Mouse (Mus musculus) liver, embryonic 16.5 days (tissue): ENCODE measurements around the gene Lhx8. TPM values are rescaled to one million over a fixed set of nuclear protein-coding genes. Genes with fewer than 3 reads are reported as not detected.

Experiments
- ATAC-seq: fragments of 200-750 bp; cut with Nextera tagmentation; 2 replicates; pipeline ENCODE4 v1.8.0; 2017; ENCODE audit warnings: low read depth, mild to moderate bottlenecking, moderate number of reproducible peaks, moderate library complexity
- H3K27ac ChIP-seq: fragments of 300-500 bp; sonication (generic); 2 replicates; pipeline ENCODE4 v1.5.1; 2014; ENCODE audit warnings: mild to moderate bottlenecking, low read length
- H3K27me3 ChIP-seq: fragments of 300-500 bp; sonication (generic); 2 replicates; pipeline ENCODE4 v1.6.1; 2014; ENCODE audit warnings: low read depth, low read length, mixed read lengths; ENCODE audit not compliant: control insufficient read depth, insufficient read depth
- H3K36me3 ChIP-seq: fragments of 300-500 bp; sonication (generic); 2 replicates; pipeline ENCODE4 v1.6.1; 2014; ENCODE audit warnings: mild to moderate bottlenecking; ENCODE audit not compliant: control insufficient read depth, insufficient read depth
- H3K4me1 ChIP-seq: fragments of 300-500 bp; sonication (generic); 2 replicates; pipeline ENCODE4 v1.6.1; 2014; ENCODE audit warnings: low read depth, low read length, mixed read lengths; ENCODE audit not compliant: control insufficient read depth
- H3K4me2 ChIP-seq: fragments of 300-500 bp; sonication (generic); 2 replicates; pipeline ENCODE4 v1.6.1; 2014; ENCODE audit warnings: low read depth, low read length, mixed read lengths
- H3K4me3 ChIP-seq: fragments of 300-500 bp; sonication (generic); 2 replicates; pipeline ENCODE4 v1.5.1; 2014; ENCODE audit warnings: low read depth, mild to moderate bottlenecking, low read length
- H3K9ac ChIP-seq: fragments of 300-500 bp; sonication (generic); 2 replicates; pipeline ENCODE4 v1.6.1; 2014; ENCODE audit warnings: low read depth, low read length
- H3K9me3 ChIP-seq: fragments of 300-500 bp; sonication (generic); replicated peaks from 2 replicates; pipeline ENCODE4 v1.6.1; 2016; ENCODE audit warnings: low read length; ENCODE audit not compliant: control insufficient read depth
- WGBS: fragments of 180-500 bp; shearing (Covaris S2); extraction: QIAGEN DNeasy Blood & Tissue Kit; methylation state at CpG from one replicate; pipeline ENCODE4 v1.1.7; 2014; ENCODE audit not compliant: insufficient replicate concordance; 5-methylcytosine and 5-hydroxymethylcytosine counted together
- polyA plus RNA-seq: library from polyadenylated mRNA; unstranded; fragments of >200 nt; fragmentation: Nextera tagmentation; extraction: Ambion mirVana; gene quantifications from 2 replicates; pipeline ENCODE4 v1.2.1, GENCODE M21; 2015

Lhx8 gene
- polyA plus RNA-seq, 1 experiment from 2014 or later, result not detected

DNA sequence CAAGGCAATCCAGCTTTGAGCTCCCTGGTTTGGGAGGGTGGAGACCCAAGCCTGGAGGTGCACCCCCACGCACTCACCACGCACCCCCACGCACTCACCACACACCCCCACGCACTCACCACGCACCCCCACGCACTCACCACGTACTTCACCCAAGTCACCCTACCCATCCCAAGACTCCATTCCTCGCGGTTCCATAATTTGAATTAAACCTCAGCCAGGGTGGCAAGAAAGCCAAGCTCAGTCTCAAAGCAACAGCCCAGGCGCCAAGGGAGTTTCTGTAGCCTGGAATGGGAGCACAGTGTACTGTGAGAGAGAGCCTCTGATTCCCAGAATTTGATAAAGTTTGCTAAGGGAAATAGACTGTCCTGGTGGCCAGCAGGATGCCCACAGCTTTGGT is 4.3 kb upstream of the Lhx8 start:
- H3K4me2 ChIP-seq, result no peak overlapping the region
- WGBS, result 2% methylated on average over 10 of the region's 10 CpGs
- peaks cover 59% of the 10 kb centered on the region for H3K27me3 ChIP-seq
- no peak overlapping the region for H3K27ac ChIP-seq
- no peaks in the 10 kb centered on the region for H3K9me3 ChIP-seq
- no peak for ATAC-seq
- H3K36me3 ChIP-seq, result no peaks in the 10 kb centered on the region
- H3K4me1 ChIP-seq, result no peaks in the 10 kb centered on the region
- H3K9ac ChIP-seq, result no peak overlapping the region
- no peak overlapping the region for H3K4me3 ChIP-seq

- H3K9ac ChIP-seq, result no peak overlapping the region
- H3K4me3 ChIP-seq, result no peak overlapping the region
- no peak overlapping the region for H3K27ac ChIP-seq
- WGBS, result 2% methylated on average over 16 of the region's 16 CpGs
- no peaks in the 10 kb centered on the region for H3K36me3 ChIP-seq
- H3K9me3 ChIP-seq, result no peaks in the 10 kb centered on the region
- no peak for ATAC-seq
- no peak overlapping the region for H3K4me2 ChIP-seq
- no peaks in the 10 kb centered on the region; the same call in 1 of the 2 replicates for H3K4me1 ChIP-seq
- H3K27me3 ChIP-seq, result peaks cover 72% of the 10 kb centered on the region
Observed at GRCm38 (mm10) chr3:154333401-154333999, 3.0 kb upstream of the Lhx8 start.

- Histone ChIP-seq H3K4me2 (no peak overlapping the region), H3K27me3 (peaks cover 78% of the 10 kb centered on the region), H3K27ac (no peak overlapping the region), H3K4me3 (no peak overlapping the region), H3K9me3 (no peaks in the 10 kb centered on the region), H3K9ac (no peak overlapping the region), H3K4me1 (no peaks in the 10 kb centered on the region; the same call in 1 of the 2 replicates), H3K36me3 (no peaks in the 10 kb centered on the region)
- 2% methylated on average over 15 of the region's 15 CpGs for WGBS
- ATAC-seq, result no peak
Observed at GRCm38 (mm10) chr3:154332941-154333340, 2.5 kb upstream of the Lhx8 start.

- no peak for ATAC-seq
Observed at GRCm38 (mm10) chr3:154332213-154332530, 1.7 kb upstream of the Lhx8 start.

DNA sequence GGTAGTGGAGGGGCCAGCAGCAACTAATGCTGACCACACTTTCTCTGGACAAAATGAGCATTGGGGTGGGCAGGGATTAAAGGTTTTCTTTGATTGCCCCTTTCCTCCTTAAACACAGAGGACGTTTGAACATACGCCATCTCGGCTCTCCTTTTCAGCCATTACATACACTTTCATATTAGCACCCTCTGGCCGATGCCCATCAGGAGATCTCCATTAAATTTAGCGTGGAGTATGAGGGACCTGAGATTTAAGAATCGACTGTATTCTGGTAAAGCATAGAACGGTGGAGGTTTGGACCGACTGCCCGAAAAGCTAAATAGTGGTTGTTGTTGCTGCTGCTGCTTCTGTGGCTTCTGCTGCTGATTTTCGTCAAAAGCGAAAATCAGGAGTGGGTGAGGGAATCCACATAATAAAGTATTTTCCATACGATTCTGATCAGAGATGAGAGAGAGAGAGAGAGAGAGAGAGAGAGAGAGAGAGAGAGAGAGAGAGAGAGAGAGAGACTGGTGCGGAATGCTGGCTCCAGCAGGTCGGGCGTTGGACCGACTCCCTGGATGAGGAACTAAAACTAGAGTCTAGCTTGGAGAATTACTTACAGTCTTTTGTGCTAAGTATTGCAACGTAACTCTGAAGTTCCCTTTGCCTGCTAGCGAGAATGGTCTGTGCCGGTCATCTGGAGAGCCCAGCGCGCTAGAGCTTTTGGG is 1.2 kb upstream of the Lhx8 start:
- ATAC-seq, result no peak
- Histone ChIP-seq H3K4me2 (peak overlapping the region; percentile 24; the same call in 1 of the 2 replicates), H3K27me3 (peaks cover 91% of the 10 kb centered on the region), H3K36me3 (no peaks in the 10 kb centered on the region), H3K4me3 (peak overlapping the region; percentile 28), H3K4me1 (no peaks in the 10 kb centered on the region; the same call in 1 of the 2 replicates), H3K27ac (no peak overlapping the region), H3K9ac (no peak overlapping the region), H3K9me3 (no peaks in the 10 kb centered on the region)
- 2% methylated on average over 21 of the region's 21 CpGs for WGBS

More at GRCm38 (mm10) chr3:154332213-154332530, 1.7 kb upstream of the Lhx8 start:
- Histone ChIP-seq H3K27me3 (peaks cover 86% of the 10 kb centered on the region), H3K9me3 (no peaks in the 10 kb centered on the region), H3K27ac (no peak overlapping the region), H3K4me2 (peak overlapping the region; percentile 24; the same call in 1 of the 2 replicates), H3K4me1 (no peaks in the 10 kb centered on the region; the same call in 1 of the 2 replicates), H3K9ac (no peak overlapping the region), H3K4me3 (peak overlapping the region; percentile 28), H3K36me3 (no peaks in the 10 kb centered on the region)
- 1% methylated on average over 20 of the region's 20 CpGs for WGBS

DNA sequence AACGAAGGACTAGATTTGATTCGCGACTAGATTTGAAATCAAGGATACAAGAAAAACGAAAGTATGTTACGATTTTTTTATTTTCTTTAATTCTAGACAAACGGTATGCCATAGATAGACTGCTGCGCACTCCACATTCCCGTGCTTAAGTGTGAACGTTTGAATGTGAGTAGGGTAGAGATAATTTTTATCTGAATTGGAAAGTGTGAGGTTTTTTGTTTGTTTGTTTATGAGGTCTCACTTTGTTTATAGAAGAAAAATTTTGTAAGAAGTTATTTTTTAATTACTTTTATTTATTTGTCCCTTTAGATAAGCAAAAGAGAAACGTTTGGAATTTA is 513 bp upstream of the Lhx8 start:
- H3K4me3 ChIP-seq, result no peak overlapping the region
- no peaks in the 10 kb centered on the region; the same call in 1 of the 2 replicates for H3K4me1 ChIP-seq
- H3K36me3 ChIP-seq, result no peaks in the 10 kb centered on the region
- no peak overlapping the region for H3K27ac ChIP-seq
- H3K4me2 ChIP-seq, result no peak overlapping the region
- no peak overlapping the region for H3K9ac ChIP-seq
- H3K27me3 ChIP-seq, result peaks cover 96% of the 10 kb centered on the region
- no peaks in the 10 kb centered on the region for H3K9me3 ChIP-seq
- no peak for ATAC-seq
- 2% methylated on average over 10 of the region's 10 CpGs for WGBS

DNA sequence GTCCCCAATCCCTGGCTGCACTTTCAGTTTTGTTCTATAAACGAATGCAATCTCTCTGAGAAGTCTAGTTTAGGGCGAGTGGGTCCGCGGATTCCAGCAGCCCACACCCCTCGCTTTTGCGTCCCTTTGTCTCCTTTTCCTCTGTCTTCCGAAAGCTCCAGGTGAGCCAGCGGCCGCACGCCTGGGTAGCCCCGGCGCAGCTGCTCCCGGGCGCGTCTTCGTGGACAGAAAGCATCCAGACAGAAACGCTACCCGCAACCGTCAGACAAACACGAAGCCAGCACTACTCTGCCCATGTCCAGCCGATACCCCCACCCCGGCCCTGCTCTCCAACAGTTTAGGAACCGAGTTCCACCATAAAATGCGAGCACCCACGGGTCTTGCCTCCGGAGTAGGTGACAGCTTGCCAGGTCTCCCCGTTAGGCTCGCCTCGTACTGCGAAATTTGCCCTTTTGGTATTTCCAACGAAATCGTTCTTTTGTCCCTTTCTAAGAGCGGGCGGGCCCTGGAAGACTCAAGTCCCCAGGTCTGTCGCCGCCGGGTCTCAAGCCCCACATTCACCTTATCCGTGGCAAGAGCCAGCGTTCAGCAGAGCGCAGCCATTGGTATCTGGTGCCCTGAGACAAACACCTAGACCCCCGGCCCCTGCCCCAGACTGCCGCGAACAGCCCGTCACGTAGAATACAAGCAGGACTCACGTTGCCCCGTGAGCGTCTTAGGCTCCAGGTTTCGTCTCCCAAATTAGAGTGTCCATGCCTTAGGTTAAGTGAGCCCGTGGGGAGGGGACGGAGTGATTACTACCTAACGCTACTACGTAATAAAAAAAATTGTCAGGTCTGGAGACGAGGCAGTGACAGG is 907 bp downstream of the Lhx8 start:
- 1% methylated on average over 54 of the region's 54 CpGs for WGBS
- peaks cover 93% of the 10 kb centered on the region for H3K27me3 ChIP-seq
- no peak for ATAC-seq
- H3K27ac ChIP-seq, result no peak overlapping the region
- H3K4me1 ChIP-seq, result no peaks in the 10 kb centered on the region; the same call in 1 of the 2 replicates
- H3K4me3 ChIP-seq, result 0 out of 2 replicates have a peak overlapping the region, but pooled peaks have one; percentile 10
- H3K36me3 ChIP-seq, result no peaks in the 10 kb centered on the region
- H3K4me2 ChIP-seq, result no peak overlapping the region
- no peak overlapping the region for H3K9ac ChIP-seq
- no peaks in the 10 kb centered on the region for H3K9me3 ChIP-seq

DNA sequence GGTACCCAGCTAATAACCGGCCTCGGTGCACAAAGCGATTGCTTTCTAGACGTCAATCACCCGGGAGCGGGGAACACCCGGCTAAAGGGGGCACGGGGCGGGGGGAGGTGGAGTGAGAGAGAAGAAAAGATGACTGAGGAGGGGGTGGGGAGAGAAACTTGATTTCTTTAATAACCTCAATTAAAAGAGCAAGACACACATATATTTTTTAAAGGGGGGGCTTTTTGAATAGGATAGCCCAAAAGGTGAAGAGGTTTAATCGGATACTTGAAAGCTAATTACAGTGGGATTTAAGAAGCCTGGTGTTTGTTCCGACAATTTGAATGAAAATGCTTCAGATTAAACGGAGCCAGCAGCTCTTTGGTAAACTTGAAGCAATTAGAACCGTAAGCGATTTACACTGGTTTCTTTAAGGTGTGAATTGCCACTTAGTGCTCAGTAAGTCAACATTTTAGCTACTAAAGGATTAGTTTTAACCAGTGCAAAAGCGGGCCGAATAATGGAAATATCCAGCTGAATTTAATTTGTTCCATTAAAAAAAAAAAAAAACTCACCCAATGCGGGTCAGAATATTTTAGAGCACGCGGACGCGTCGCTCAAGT is 1.6 kb downstream of the Lhx8 start:
- no peak for ATAC-seq
- Histone ChIP-seq H3K27ac (no peak overlapping the region), H3K36me3 (no peaks in the 10 kb centered on the region), H3K4me1 (no peaks in the 10 kb centered on the region; the same call in 1 of the 2 replicates), H3K9ac (no peak overlapping the region), H3K4me3 (peak overlapping the region; percentile 22; the same call in 1 of the 2 replicates), H3K27me3 (peaks cover 90% of the 10 kb centered on the region), H3K4me2 (peak overlapping the region; percentile 26; the same call in 1 of the 2 replicates), H3K9me3 (no peaks in the 10 kb centered on the region)
- 2% methylated on average over 22 of the region's 22 CpGs for WGBS
